Mouse (Mus musculus) urinary bladder, adult 2 months (tissue): ENCODE measurements at regions not wholly inside any gene's neighbourhood (a gene's known extent, or its start where the extent isn't known, plus 50 kb on each side); places are given as distances from the start of the nearest gene placed in this dataset.

ENCODE experiments used
- DNase-seq: peaks from one replicate; pipeline ENCODE4 v3.0.0; 2022; ENCODE audit warnings: low spot score

- no peak for DNase-seq
Observed at GRCm38 (mm10) chr2:128473241-128473954, 117.6 kb upstream of the Spdye4c start.

GRCm38 (mm10) chr2:128473997-128474396 is 117.0 kb upstream of the Spdye4c start:
- DNase-seq = no peak

- no peak for DNase-seq
Observed at GRCm38 (mm10) chr2:128477242-128477641, 113.8 kb upstream of the Spdye4c start.

- DNase-seq = no peak
Observed at GRCm38 (mm10) chr2:128491217-128491877, 99.7 kb upstream of the Spdye4c start.

GRCm38 (mm10) chr2:128493871-128494270 is 97.1 kb upstream of the Spdye4c start:
- no peak for DNase-seq

- no peak for DNase-seq
Observed at GRCm38 (mm10) chr2:128497891-128498290, 93.1 kb upstream of the Spdye4c start.

GRCm38 (mm10) chr2:128498611-128499010 is 92.4 kb upstream of the Spdye4c start:
- no peak for DNase-seq

- no peak for DNase-seq
Observed at GRCm38 (mm10) chr2:128499575-128500184, 91.3 kb upstream of the Spdye4c start.

- no peak for DNase-seq
Observed at GRCm38 (mm10) chr2:128502676-128503075, 88.3 kb upstream of the Spdye4c start.

GRCm38 (mm10) chr2:128503136-128503935 is 87.7 kb upstream of the Spdye4c start:
- no peak for DNase-seq

- no peak for DNase-seq
Observed at GRCm38 (mm10) chr2:128507591-128508243, 83.3 kb upstream of the Spdye4c start.

GRCm38 (mm10) chr2:128508244-128508605 is 82.8 kb upstream of the Spdye4c start:
- DNase-seq = no peak

GRCm38 (mm10) chr2:128511291-128511690 is 79.7 kb upstream of the Spdye4c start:
- no peak for DNase-seq

- no peak for DNase-seq
Observed at GRCm38 (mm10) chr2:128512852-128513251, 78.2 kb upstream of the Spdye4c start.

GRCm38 (mm10) chr2:128514463-128515290 is 76.3 kb upstream of the Spdye4c start:
- DNase-seq = no peak

- DNase-seq = no peak
Observed at GRCm38 (mm10) chr2:128515701-128516100, 75.3 kb upstream of the Spdye4c start.

GRCm38 (mm10) chr2:128516694-128517093 is 74.3 kb upstream of the Spdye4c start:
- DNase-seq = no peak

- no peak for DNase-seq
Observed at GRCm38 (mm10) chr2:128518142-128518541, 72.9 kb upstream of the Spdye4c start.

- no peak for DNase-seq
Observed at GRCm38 (mm10) chr2:128521701-128522443, 69.1 kb upstream of the Spdye4c start.
